Mouse (Mus musculus): Measurements from ENCODE around the gene Slc25a4.

DNA sequence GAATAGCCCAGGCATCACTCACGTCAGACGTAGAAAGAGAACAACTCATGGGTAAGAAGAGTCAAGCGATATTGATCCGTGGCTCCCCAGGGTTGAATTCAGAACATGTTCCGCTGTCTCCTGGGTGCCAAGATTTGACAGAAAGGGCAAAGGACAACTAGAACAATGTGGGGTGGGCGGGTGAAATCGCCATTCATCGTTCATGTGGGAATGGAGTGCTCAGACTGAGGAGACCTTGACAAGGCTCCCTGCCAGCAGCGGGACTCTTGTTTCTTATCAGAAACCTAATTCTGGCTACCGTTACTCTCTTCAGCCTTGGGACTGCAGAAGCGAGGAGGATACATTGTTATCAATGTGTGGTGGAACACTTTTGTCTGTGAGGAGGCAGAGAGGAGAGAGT lies 35.3 kb upstream of the Slc25a4 start:
- TF ChIP-seq CTCF (conservative IDR thresholded peaks at IDR 0.05; ENCODE audit: insufficient read depth, insufficient read length, low read depth, low read length) (no peak), POLR2A (IDR thresholded peaks at IDR 0.05; ENCODE audit: low read depth, low read length) (no peak)

All from kidney, adult 2 months (tissue).